ENCODE assay signal across 8 mouse cellular contexts in genomic region chr19:5742241-5742641, GRCm38 (mm10). TPM values are rescaled to one million over a fixed set of nuclear protein-coding genes. Genes with fewer than 3 reads are reported as not detected.
DNase-seq lines count a peak whose midpoint lies in the region; ATAC-seq and TF ChIP-seq lines count a peak whose summit lies in the region.

No protein-coding gene starts in this region.

- 0 out of 2 replicates have a peak, but pooled peaks cover 3% of the 10 kb centered on the region for H3K4me1 ChIP-seq in kidney, adult 2 months (ENCODE audit: control insufficient read depth, insufficient read depth, low read length)
- H3K4me1 ChIP-seq in cortical plate, adult 2 months (ENCODE audit: control insufficient read depth, insufficient read depth, low read length) = 0 out of 2 replicates have a peak, but pooled peaks cover 1% of the 10 kb centered on the region
- peaks cover 24% of the 10 kb centered on the region; the same call in 1 of the 2 replicates for H3K4me1 ChIP-seq in hindbrain, embryonic 14.5 days (replicated peaks; ENCODE audit: control insufficient read depth, insufficient read depth, low read length)
- H3K4me1 ChIP-seq in midbrain, embryonic 12.5 days = peaks cover 44% of the 10 kb centered on the region

- peak overlapping the region; percentile 72 for H3K4me3 ChIP-seq in kidney, adult 2 months (ENCODE audit: insufficient read depth, low read depth, low read length)
- peak overlapping the region; percentile 48 for H3K4me3 ChIP-seq in cortical plate, adult 2 months (ENCODE audit: insufficient read depth, low read length)
- peak overlapping the region; percentile 45 for H3K4me3 ChIP-seq in hindbrain, embryonic 14.5 days (replicated peaks; ENCODE audit: low read length)
- peak overlapping the region; percentile 63 for H3K4me3 ChIP-seq in midbrain, embryonic 12.5 days

- 6% methylated on average over 32 of the region's 32 CpGs for WGBS in kidney, adult 2 months
- under 1% methylated on average over 32 of the region's 32 CpGs for WGBS in hindbrain, embryonic 14.5 days
- 1% methylated on average over 28 of the region's 32 CpGs for WGBS in midbrain, embryonic 12.5 days

- no peaks in the 10 kb centered on the region for H3K27me3 ChIP-seq in kidney, adult 2 months (replicated peaks; ENCODE audit: control insufficient read depth, insufficient read depth, low read length)
- peaks cover 56% of the 10 kb centered on the region for H3K27me3 ChIP-seq in hindbrain, embryonic 14.5 days (ENCODE audit: control insufficient read depth, insufficient read depth, low read length)
- H3K27me3 ChIP-seq in midbrain, embryonic 12.5 days = peaks cover 88% of the 10 kb centered on the region

- TF ChIP-seq POLR2A in kidney, adult 2 months (IDR thresholded peaks at IDR 0.05; ENCODE audit: low read depth, low read length) = no peak
- TF ChIP-seq POLR2A in cortical plate, adult 2 months (IDR thresholded peaks at IDR 0.05; ENCODE audit: extremely low read depth, insufficient read depth, low read length) = no peak

- no peaks in the 10 kb centered on the region for H3K36me3 ChIP-seq in kidney, adult 2 months (ENCODE audit: control insufficient read depth, insufficient read depth, low read length)
- no peaks in the 10 kb centered on the region for H3K36me3 ChIP-seq in hindbrain, embryonic 14.5 days (replicated peaks; ENCODE audit: control insufficient read depth, insufficient read depth)
- H3K36me3 ChIP-seq in midbrain, embryonic 12.5 days = no peaks in the 10 kb centered on the region

- peak overlapping the region; percentile 67 for H3K27ac ChIP-seq in kidney, adult 2 months (ENCODE audit: insufficient read depth, low read depth, low read length)
- 0 out of 2 replicates have a peak overlapping the region, but pooled peaks have one; percentile 76 for H3K27ac ChIP-seq in cortical plate, adult 2 months (ENCODE audit: insufficient read depth, low read length)
- H3K27ac ChIP-seq in hindbrain, embryonic 14.5 days = peak overlapping the region; percentile 84
- H3K27ac ChIP-seq in midbrain, embryonic 12.5 days (replicated peaks) = 0 out of 2 replicates have a peak overlapping the region, but pooled peaks have one; percentile 46

- peak; percentile 28; the same call in 1 of the 2 replicates for ATAC-seq in hindbrain, embryonic 14.5 days (ENCODE audit: low FRiP score)
- peak; percentile 39; the same call in 1 of the 2 replicates for ATAC-seq in midbrain, embryonic 12.5 days (ENCODE audit: low FRiP score, low read depth)
- no peak for ATAC-seq in megakaryocyte progenitor cell, adult 5-6 weeks (replicated peaks; ENCODE audit: poor library complexity)

- peak overlapping the region; percentile 61 for H3K9ac ChIP-seq in hindbrain, embryonic 14.5 days
- peak overlapping the region; percentile 83 for H3K9ac ChIP-seq in midbrain, embryonic 12.5 days (replicated peaks)

- peak overlapping the region; percentile 99 for H3K4me2 ChIP-seq in hindbrain, embryonic 14.5 days (replicated peaks)
- H3K4me2 ChIP-seq in midbrain, embryonic 12.5 days (replicated peaks) = peak overlapping the region; percentile 97

- no peaks in the 10 kb centered on the region for H3K9me3 ChIP-seq in hindbrain, embryonic 14.5 days (ENCODE audit: control insufficient read depth, low read length)
- H3K9me3 ChIP-seq in midbrain, embryonic 12.5 days = no peaks in the 10 kb centered on the region

- TF ChIP-seq CTCF in kidney, adult 2 months (conservative IDR thresholded peaks at IDR 0.05; ENCODE audit: insufficient read depth, insufficient read length, low read depth, low read length) = no peak
- no peak for TF ChIP-seq CTCF in cortical plate, adult 2 months (IDR thresholded peaks at IDR 0.05; ENCODE audit: extremely low read depth, insufficient read depth, low read length)

- DNase-seq in kidney, adult 2 months = no peak
- no peak for DNase-seq in kidney, adult 9 months
- no peak for DNase-seq in hindbrain, embryonic 14.5 days (ENCODE audit: low spot score)
- DNase-seq in right cerebral cortex, postnatal 14 days = no peak
- DNase-seq in spleen, postnatal 10 days (ENCODE audit: low spot score in 2 of 2) = no peak

RNA-seq across cellular contexts. Expression of gene Ltbp3, which starts 1.5 kb away (rescaled TPM):
- polyA plus RNA-seq in kidney, adult 2 months (2012; rRNA removed) = 52.8 and 61.8 TPM in 2 replicates
- 54.2 and 54.9 TPM in 2 replicates for polyA plus RNA-seq in cortical plate, adult 2 months (2012; rRNA removed)
- polyA plus RNA-seq in hindbrain, embryonic 14.5 days (2014; fragmentation: Nextera tagmentation; extraction: Ambion mirVana) = 13.8 and 15.8 TPM in 2 replicates
- polyA plus RNA-seq in midbrain, embryonic 12.5 days (2016; fragmentation: Nextera tagmentation; extraction: Ambion mirVana) = 7.9 and 9.1 TPM in 2 replicates
- total RNA-seq in megakaryocyte progenitor cell, adult 5-6 weeks (2015) = 6.1 and 7.6 TPM in 2 replicates
- total RNA-seq in megakaryocyte progenitor cell, adult 5-6 weeks (2017) = 2.7 and 5.6 TPM in 2 replicates

RNA-seq across cellular contexts. Expression of gene Fam89b, which starts 12.8 kb away (rescaled TPM):
- polyA plus RNA-seq in kidney, adult 2 months (2012; rRNA removed) = 93.8 and 122 TPM in 2 replicates
- 46.7 and 58.6 TPM in 2 replicates for polyA plus RNA-seq in cortical plate, adult 2 months (2012; rRNA removed)
- polyA plus RNA-seq in hindbrain, embryonic 14.5 days (2014; fragmentation: Nextera tagmentation; extraction: Ambion mirVana) = 140 and 144 TPM in 2 replicates
- 175 and 186 TPM in 2 replicates for polyA plus RNA-seq in midbrain, embryonic 12.5 days (2016; fragmentation: Nextera tagmentation; extraction: Ambion mirVana)
- total RNA-seq in megakaryocyte progenitor cell, adult 5-6 weeks (2015) = 40.5 and 42.3 TPM in 2 replicates
- total RNA-seq in megakaryocyte progenitor cell, adult 5-6 weeks (2017) = 20.3 and 22.9 TPM in 2 replicates

RNA-seq across cellular contexts. Expression of gene Ehbp1l1, which starts 16.1 kb away (rescaled TPM):
- polyA plus RNA-seq in kidney, adult 2 months (2012; rRNA removed) = 19.3 and 20.1 TPM in 2 replicates
- polyA plus RNA-seq in cortical plate, adult 2 months (2012; rRNA removed) = 16.5 and 17.0 TPM in 2 replicates
- polyA plus RNA-seq in hindbrain, embryonic 14.5 days (2014; fragmentation: Nextera tagmentation; extraction: Ambion mirVana) = 9.2 and 12.5 TPM in 2 replicates
- 8.2 and 9.1 TPM in 2 replicates for polyA plus RNA-seq in midbrain, embryonic 12.5 days (2016; fragmentation: Nextera tagmentation; extraction: Ambion mirVana)
- 7.9 and 8.1 TPM in 2 replicates for total RNA-seq in megakaryocyte progenitor cell, adult 5-6 weeks (2015)
- total RNA-seq in megakaryocyte progenitor cell, adult 5-6 weeks (2017) = 27.2 and 30.3 TPM in 2 replicates

RNA-seq across cellular contexts. Expression of gene Scyl1, which starts 29.0 kb away (rescaled TPM):
- polyA plus RNA-seq in kidney, adult 2 months (2012; rRNA removed) = 107 and 134 TPM in 2 replicates
- 120 and 124 TPM in 2 replicates for polyA plus RNA-seq in cortical plate, adult 2 months (2012; rRNA removed)
- polyA plus RNA-seq in hindbrain, embryonic 14.5 days (2014; fragmentation: Nextera tagmentation; extraction: Ambion mirVana) = 73.5 and 76.7 TPM in 2 replicates
- 63.6 and 68.4 TPM in 2 replicates for polyA plus RNA-seq in midbrain, embryonic 12.5 days (2016; fragmentation: Nextera tagmentation; extraction: Ambion mirVana)
- total RNA-seq in megakaryocyte progenitor cell, adult 5-6 weeks (2015) = 15.7 and 19.9 TPM in 2 replicates
- 23.9 and 28.2 TPM in 2 replicates for total RNA-seq in megakaryocyte progenitor cell, adult 5-6 weeks (2017)

RNA-seq across cellular contexts. Expression of gene Kcnk7, which starts 38.1 kb away (rescaled TPM):
- polyA plus RNA-seq in kidney, adult 2 months (2012; rRNA removed) = 0.08 and 0.13 TPM in 2 replicates
- polyA plus RNA-seq in cortical plate, adult 2 months (2012; rRNA removed) = 0.09 and 0.23 TPM in 2 replicates
- polyA plus RNA-seq in hindbrain, embryonic 14.5 days (2014; fragmentation: Nextera tagmentation; extraction: Ambion mirVana) = 0.36 TPM in 1 of 2 replicates, not detected in the other
- 0.36 TPM in 1 of 2 replicates, not detected in the other for polyA plus RNA-seq in midbrain, embryonic 12.5 days (2016; fragmentation: Nextera tagmentation; extraction: Ambion mirVana)
- not detected in 2 replicates for total RNA-seq in megakaryocyte progenitor cell, adult 5-6 weeks (2015)
- total RNA-seq in megakaryocyte progenitor cell, adult 5-6 weeks (2017) = 0.14 TPM in 1 of 2 replicates, not detected in the other
